Mouse (Mus musculus): Measurements from ENCODE around the gene Spaca3.

DNA sequence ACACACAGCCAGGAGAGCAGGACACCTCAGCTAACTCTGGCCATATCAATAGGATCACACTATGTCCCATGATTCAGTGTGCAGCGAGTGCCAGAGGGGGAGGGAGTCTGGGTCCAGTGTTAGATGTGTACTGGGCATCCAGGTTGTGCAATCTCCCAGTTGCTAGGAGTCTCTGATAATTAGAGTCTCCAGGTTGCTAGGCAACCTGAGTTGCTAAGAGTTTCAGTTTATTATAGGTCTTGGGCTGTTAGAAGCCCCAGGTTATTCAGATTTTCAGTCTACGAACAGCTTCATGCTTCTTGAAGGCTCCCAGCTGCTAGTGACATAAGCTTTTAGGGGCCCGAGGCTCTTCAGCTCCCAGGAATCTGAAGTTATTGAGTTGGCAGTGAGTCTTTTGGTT is 5.2 kb upstream of the Spaca3 start:
- no peak for TF ChIP-seq EP300 (IDR thresholded peaks at IDR 0.05; ENCODE audit: low read depth)
- TF ChIP-seq CTCF (IDR thresholded peaks at IDR 0.05; ENCODE audit: low read depth) = no peak
